Mouse (Mus musculus) embryonic facial prominence, embryonic 15.5 days (tissue): ENCODE results near the gene Klk7. TPM values are rescaled to one million over a fixed set of nuclear protein-coding genes. Genes with fewer than 3 reads are reported as not detected.

Source experiments
- ATAC-seq: fragments of 200-750 bp; cut with Nextera tagmentation; 2 replicates; pipeline ENCODE4 v1.8.0; 2017; ENCODE audit warnings: low read depth, moderate TSS enrichment; ENCODE audit not compliant: insufficient number of reproducible peaks, low FRiP score, low TSS enrichment
- H3K27ac ChIP-seq: fragments of 300-500 bp; sonication (generic); replicated peaks from 2 replicates; pipeline ENCODE4 v1.5.1; 2015; ENCODE audit warnings: mild to moderate bottlenecking, inconsistent platforms
- H3K27me3 ChIP-seq: fragments of 300-500 bp; sonication (generic); 2 replicates; pipeline ENCODE4 v1.6.1; 2015; ENCODE audit warnings: inconsistent platforms
- H3K36me3 ChIP-seq: fragments of 300-500 bp; sonication (generic); 2 replicates; pipeline ENCODE4 v1.6.1; 2015; ENCODE audit warnings: mild to moderate bottlenecking, inconsistent platforms
- H3K4me1 ChIP-seq: fragments of 300-500 bp; sonication (generic); 2 replicates; pipeline ENCODE4 v1.6.1; 2015; ENCODE audit warnings: inconsistent platforms
- H3K4me2 ChIP-seq: fragments of 300-500 bp; sonication (generic); replicated peaks from 2 replicates; pipeline ENCODE4 v1.6.1; 2015; ENCODE audit warnings: mild to moderate bottlenecking, inconsistent platforms
- H3K4me3 ChIP-seq: fragments of 300-500 bp; sonication (generic); replicated peaks from 2 replicates; pipeline ENCODE4 v1.5.1; 2015; ENCODE audit warnings: mild to moderate bottlenecking, inconsistent platforms
- H3K9ac ChIP-seq: fragments of 300-500 bp; sonication (generic); 2 replicates; pipeline ENCODE4 v1.6.1; 2015; ENCODE audit warnings: inconsistent platforms
- H3K9me3 ChIP-seq: fragments of 300-500 bp; sonication (generic); replicated peaks from 2 replicates; pipeline ENCODE4 v1.6.1; 2016; ENCODE audit warnings: inconsistent platforms
- WGBS: fragments of 180-500 bp; shearing (Covaris S2); methylation state at CpG from one replicate; pipeline ENCODE4 v1.1.7; 2015; 5-methylcytosine and 5-hydroxymethylcytosine counted together
- polyA plus RNA-seq: library from polyadenylated mRNA; unstranded; fragments of >200 nt; fragmentation: Nextera tagmentation; extraction: Ambion mirVana; gene quantifications from 2 replicates; pipeline ENCODE4 v1.2.1, GENCODE M21; 2015

Klk7 gene
- polyA plus RNA-seq, 1 experiment from 2014 or later: 19.1 TPM

GRCm38 (mm10) chr7:43797333-43797769 lies 13.7 kb upstream of the Klk7 start, which contains the start of gene Klk8:
Klk8 (plus strand) TSS chr7:43797577.
- ATAC-seq: 0 out of 2 replicates have a peak, but pooled peaks have one; percentile 17

GRCm38 (mm10) chr7:43797844-43798462 lies 13.1 kb upstream of the Klk7 start:
- WGBS: 36% methylated on average over 13 of the region's 13 CpGs

More at GRCm38 (mm10) chr7:43797333-43797769, 13.7 kb upstream of the Klk7 start, which contains the start of gene Klk8:
- peak within 1 kb of the TSS; percentile 31 for H3K9ac ChIP-seq
- under 1% methylated on average over 28 of the region's 28 CpGs for WGBS
- H3K4me3 ChIP-seq: peak within 1 kb of the TSS; percentile 52
- H3K27me3 ChIP-seq: peaks cover 10% of the 10 kb centered on the region
- H3K4me1 ChIP-seq: peaks cover 17% of the 10 kb centered on the region
- no peaks in the 10 kb centered on the region for H3K9me3 ChIP-seq
- peak within 1 kb of the TSS; percentile 78 for H3K4me2 ChIP-seq
- peak within 1 kb of the TSS; percentile 52; the same call in 1 of the 2 replicates for H3K27ac ChIP-seq
- no peaks in the 10 kb centered on the region for H3K36me3 ChIP-seq

GRCm38 (mm10) chr7:43799876-43800275 lies 11.2 kb upstream of the Klk7 start:
- H3K9me3 ChIP-seq: no peaks in the 10 kb centered on the region
- ATAC-seq: no peak
- no peak overlapping the region for H3K9ac ChIP-seq
- no peak overlapping the region for H3K27ac ChIP-seq
- H3K27me3 ChIP-seq: peaks cover 10% of the 10 kb centered on the region
- peaks cover 17% of the 10 kb centered on the region for H3K4me1 ChIP-seq
- 55% methylated on average over 7 of the region's 7 CpGs for WGBS
- H3K4me3 ChIP-seq: no peak overlapping the region
- no peak overlapping the region for H3K4me2 ChIP-seq
- H3K36me3 ChIP-seq: no peaks in the 10 kb centered on the region

More at GRCm38 (mm10) chr7:43797844-43798462, 13.1 kb upstream of the Klk7 start:
- Histone ChIP-seq H3K4me3 (peak overlapping the region; percentile 52), H3K9me3 (no peaks in the 10 kb centered on the region), H3K4me1 (peaks cover 17% of the 10 kb centered on the region), H3K27ac (no peak overlapping the region), H3K36me3 (no peaks in the 10 kb centered on the region), H3K4me2 (peak overlapping the region; percentile 78), H3K27me3 (peaks cover 10% of the 10 kb centered on the region), H3K9ac (0 out of 2 replicates have a peak overlapping the region, but pooled peaks have one; percentile 31)
- no peak for ATAC-seq

GRCm38 (mm10) chr7:43815211-43815610 lies 4.1 kb downstream of the Klk7 start:
- Histone ChIP-seq H3K9me3 (no peaks in the 10 kb centered on the region), H3K36me3 (no peaks in the 10 kb centered on the region), H3K9ac (no peak overlapping the region), H3K27me3 (no peaks in the 10 kb centered on the region), H3K4me2 (no peak overlapping the region), H3K27ac (no peak overlapping the region), H3K4me3 (no peak overlapping the region), H3K4me1 (no peaks in the 10 kb centered on the region)
- WGBS: 86% methylated on average over 7 of the region's 7 CpGs
- ATAC-seq: no peak

GRCm38 (mm10) chr7:43816746-43817145 lies 5.7 kb downstream of the Klk7 start:
- no peak for ATAC-seq
- H3K9ac ChIP-seq: no peak overlapping the region
- no peaks in the 10 kb centered on the region for H3K9me3 ChIP-seq
- no peak overlapping the region for H3K4me3 ChIP-seq
- no peak overlapping the region for H3K4me2 ChIP-seq
- H3K4me1 ChIP-seq: no peaks in the 10 kb centered on the region
- H3K27ac ChIP-seq: no peak overlapping the region
- no peaks in the 10 kb centered on the region for H3K27me3 ChIP-seq
- no peaks in the 10 kb centered on the region for H3K36me3 ChIP-seq

DNA sequence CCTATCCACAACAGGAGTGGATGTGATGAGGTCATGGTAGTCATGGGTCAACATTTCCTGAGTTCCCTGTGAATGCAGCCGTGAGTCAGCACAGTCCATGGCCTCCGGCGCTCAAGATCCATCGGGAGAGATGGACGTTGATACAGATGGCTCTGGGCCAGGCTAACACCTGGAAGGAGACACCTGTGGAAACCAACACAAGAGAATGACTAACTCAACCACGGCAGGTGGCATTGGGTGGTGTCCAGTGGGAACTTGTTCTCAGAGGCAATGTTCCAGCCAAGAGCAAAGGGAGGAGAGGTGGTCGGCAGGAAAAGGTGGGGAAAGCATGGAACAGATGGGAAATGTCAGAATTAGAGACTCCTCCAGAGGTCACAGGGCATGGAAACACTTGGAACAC lies 10.5 kb downstream of the Klk7 start:
- Histone ChIP-seq H3K27me3 (no peaks in the 10 kb centered on the region), H3K4me3 (no peak overlapping the region), H3K36me3 (no peaks in the 10 kb centered on the region), H3K27ac (no peak overlapping the region), H3K4me1 (no peaks in the 10 kb centered on the region), H3K9me3 (no peaks in the 10 kb centered on the region), H3K9ac (no peak overlapping the region), H3K4me2 (no peak overlapping the region)
- ATAC-seq: no peak
- WGBS: 90% methylated on average over 7 of the region's 7 CpGs

- Histone ChIP-seq H3K27ac (no peak within 1 kb of the TSS), H3K9me3 (no peaks in the 10 kb centered on the region), H3K4me1 (no peaks in the 10 kb centered on the region), H3K4me3 (no peak within 1 kb of the TSS), H3K4me2 (no peak within 1 kb of the TSS), H3K9ac (no peak within 1 kb of the TSS), H3K27me3 (no peaks in the 10 kb centered on the region), H3K36me3 (no peaks in the 10 kb centered on the region)
- ATAC-seq: no peak
- 63% methylated on average over 10 of the region's 10 CpGs for WGBS
These were observed 13.1 kb downstream of the Klk7 start, which contains the start of gene Klk6 for GRCm38 (mm10) chr7:43824199-43824598. Klk6 (plus strand) TSS chr7:43824499.

- H3K27ac ChIP-seq: no peak overlapping the region
- 68% methylated on average over 5 of the region's 5 CpGs for WGBS
- H3K9ac ChIP-seq: no peak overlapping the region
- no peaks in the 10 kb centered on the region for H3K27me3 ChIP-seq
- no peaks in the 10 kb centered on the region for H3K4me1 ChIP-seq
- H3K9me3 ChIP-seq: no peaks in the 10 kb centered on the region
- no peak overlapping the region for H3K4me3 ChIP-seq
- no peak for ATAC-seq
- no peaks in the 10 kb centered on the region for H3K36me3 ChIP-seq
- no peak overlapping the region for H3K4me2 ChIP-seq
These were observed 15.0 kb downstream of the Klk7 start for GRCm38 (mm10) chr7:43826056-43826455.

DNA sequence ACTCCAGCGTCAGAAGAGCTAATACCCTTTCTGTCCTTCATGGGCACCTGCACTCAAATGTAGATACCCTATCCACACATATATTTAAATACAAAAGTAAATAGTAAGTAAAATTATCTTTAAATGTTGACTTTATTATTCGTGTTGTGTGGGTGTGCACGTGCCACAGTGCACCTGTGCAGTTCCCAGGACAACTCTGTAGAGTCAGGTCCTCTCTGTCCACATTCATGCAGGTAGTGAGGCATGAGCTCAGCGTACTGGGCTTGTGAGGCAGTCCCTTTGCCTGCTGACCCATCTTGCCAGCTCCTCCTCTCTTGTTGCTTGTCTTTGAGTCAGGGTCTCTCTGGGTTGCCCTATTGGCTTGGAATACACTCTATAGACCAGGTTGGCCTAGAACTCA lies 16.6 kb downstream of the Klk7 start:
- H3K4me1 ChIP-seq: no peaks in the 10 kb centered on the region
- no peak overlapping the region for H3K4me3 ChIP-seq
- WGBS: 80% methylated on average over 4 of the region's 4 CpGs
- no peak overlapping the region for H3K4me2 ChIP-seq
- H3K9me3 ChIP-seq: no peaks in the 10 kb centered on the region
- no peaks in the 10 kb centered on the region for H3K36me3 ChIP-seq
- H3K27ac ChIP-seq: no peak overlapping the region
- no peak overlapping the region for H3K9ac ChIP-seq
- no peak for ATAC-seq
- H3K27me3 ChIP-seq: no peaks in the 10 kb centered on the region

DNA sequence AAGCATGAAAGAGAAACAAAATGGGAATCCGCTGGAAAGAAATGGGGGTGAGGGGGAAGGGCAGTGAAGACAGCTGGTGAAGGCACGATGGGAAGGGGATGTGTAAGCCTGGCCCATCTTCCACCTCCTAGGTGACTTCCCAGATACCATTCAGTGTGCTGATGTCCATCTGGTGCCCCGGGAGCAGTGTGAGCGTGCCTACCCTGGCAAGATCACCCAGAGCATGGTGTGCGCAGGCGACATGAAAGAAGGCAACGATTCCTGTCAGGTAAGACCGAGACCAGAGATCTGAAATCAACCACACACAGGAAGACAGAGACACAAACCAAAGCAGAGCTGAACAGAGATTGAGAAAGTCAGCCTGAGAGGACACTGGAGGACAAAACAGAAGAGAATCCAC lies 17.9 kb downstream of the Klk7 start:
- H3K27ac ChIP-seq: no peak overlapping the region
- H3K9ac ChIP-seq: no peak overlapping the region
- H3K9me3 ChIP-seq: no peaks in the 10 kb centered on the region
- no peak for ATAC-seq
- WGBS: 92% methylated on average over 8 of the region's 8 CpGs
- H3K4me2 ChIP-seq: no peak overlapping the region
- H3K4me1 ChIP-seq: no peaks in the 10 kb centered on the region
- no peaks in the 10 kb centered on the region for H3K36me3 ChIP-seq
- no peaks in the 10 kb centered on the region for H3K27me3 ChIP-seq
- H3K4me3 ChIP-seq: no peak overlapping the region

- Histone ChIP-seq H3K9ac (no peak within 1 kb of the TSS), H3K9me3 (no peaks in the 10 kb centered on the region), H3K27ac (no peak within 1 kb of the TSS), H3K27me3 (no peaks in the 10 kb centered on the region), H3K4me2 (no peak within 1 kb of the TSS), H3K36me3 (no peaks in the 10 kb centered on the region), H3K4me3 (no peak within 1 kb of the TSS), H3K4me1 (no peaks in the 10 kb centered on the region)
- 49% methylated on average over 3 of the region's 3 CpGs for WGBS
- no peak for ATAC-seq
These were observed 30.6 kb downstream of the Klk7 start, which contains the start of gene Klk5 for GRCm38 (mm10) chr7:43841701-43842100. Klk5 (plus strand) TSS chr7:43841971.

DNA sequence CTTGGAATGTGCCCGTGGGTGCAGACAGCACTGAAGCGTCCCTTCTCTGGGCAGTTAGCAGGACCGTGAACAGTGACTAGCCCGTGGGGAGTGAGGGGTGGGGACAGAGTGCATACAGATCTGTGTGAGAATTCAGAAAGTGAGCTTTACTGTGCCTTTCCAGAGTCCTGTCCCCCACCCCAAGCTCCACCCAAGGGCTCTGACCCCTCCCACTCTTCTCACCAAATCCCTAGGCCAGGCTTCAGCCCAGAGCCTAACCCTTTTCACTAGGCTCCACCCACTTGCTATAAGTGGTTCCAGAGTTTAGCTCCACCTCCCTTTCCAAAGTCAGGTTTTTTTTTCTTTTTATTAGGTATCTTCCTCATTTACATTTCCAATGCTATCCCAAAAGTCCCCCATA lies 32.7 kb downstream of the Klk7 start:
- Histone ChIP-seq H3K27ac (no peak overlapping the region), H3K4me1 (no peaks in the 10 kb centered on the region), H3K27me3 (no peaks in the 10 kb centered on the region), H3K9me3 (no peaks in the 10 kb centered on the region), H3K4me2 (no peak overlapping the region), H3K4me3 (no peak overlapping the region), H3K36me3 (no peaks in the 10 kb centered on the region), H3K9ac (no peak overlapping the region)
- 0 out of 2 replicates have a peak, but pooled peaks have one; percentile 17 for ATAC-seq
- 77% methylated on average over 4 of the region's 4 CpGs for WGBS
